Comparison of ENCODE assay signal across 13 mouse cellular contexts in the genomic region with DNA sequence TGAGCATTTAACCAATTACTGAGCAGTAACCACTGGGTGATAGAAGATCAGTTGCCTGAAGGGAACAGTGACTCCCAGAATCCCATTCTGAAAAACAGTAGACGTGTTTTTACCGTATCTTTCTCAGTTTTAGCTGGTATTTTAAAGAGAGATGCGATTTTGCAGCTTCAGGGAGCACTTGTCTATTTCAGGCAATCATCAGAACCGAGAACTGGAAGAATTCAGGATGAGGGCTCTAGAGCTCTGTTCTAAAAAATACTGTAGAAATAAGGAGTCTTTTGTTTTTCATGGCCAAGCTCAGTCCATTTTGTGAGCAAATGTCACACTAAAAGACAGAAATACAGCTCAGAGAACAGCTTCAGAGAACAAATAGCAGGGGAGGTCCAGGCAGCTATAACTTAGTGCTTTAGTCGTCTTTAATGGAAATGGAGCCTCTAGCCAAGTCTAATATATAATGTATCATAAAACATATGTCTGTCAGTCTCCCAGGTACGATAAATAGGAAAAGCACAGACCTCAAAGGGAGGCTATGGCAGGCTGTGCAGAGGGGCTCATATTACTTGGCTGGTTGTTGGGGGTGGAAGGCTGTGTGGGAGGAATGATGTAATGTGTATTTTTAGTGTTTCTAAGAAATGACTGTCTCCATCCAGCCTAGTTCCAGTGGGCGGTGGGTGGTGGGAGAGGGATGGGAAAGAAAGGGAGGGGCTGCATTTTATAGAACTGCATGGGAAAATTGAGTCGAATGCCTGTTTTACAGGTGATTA. TPM values are rescaled to one million over a fixed set of nuclear protein-coding genes. Genes with fewer than 3 reads are reported as not detected.
A peak's percentile ranks its signal among the peaks of the same experiment; 100 is the strongest.
DNase-seq lines count a peak whose midpoint lies in the region; ATAC-seq and TF ChIP-seq lines count a peak whose summit lies in the region.
"Had no signal": no experiment of that assay in that cellular context is flagged by ENCODE, and none has a peak within 500 bp of the region (broad histone marks: within the 10 kb centered on the region; RNA-seq: fewer than 3 reads in every experiment).

No protein-coding gene starts in this region.

- 43% methylated on average over 8 of the region's 8 CpGs for WGBS in lung, postnatal 0 days

- no peaks in the 10 kb centered on the region for H3K27me3 ChIP-seq in lung, postnatal 0 days (replicated peaks; ENCODE audit: insufficient read depth, low read length)

- TF ChIP-seq EP300 in lung, postnatal 0 days (IDR thresholded peaks at IDR 0.05) = no peak

- DNase-seq in gastrocnemius, adult 2 months = peak; percentile 37
- DNase-seq in gastrocnemius, postnatal 36 days = no peak
- DNase-seq in lung, postnatal 0 days (ENCODE audit: low spot score) = peak; percentile 6
- no peak for DNase-seq in lung, adult 18-20 months
- DNase-seq in heart, postnatal 10 days = peak; percentile 17 to 26
- DNase-seq in right cerebral cortex, postnatal 25 days = peak; percentile 7
- DNase-seq in kidney, postnatal 10 days = no peak
- DNase-seq: cerebellum, adult 2 months had no signal

- no peak for TF ChIP-seq CTCF in gastrocnemius, adult 2 months (IDR thresholded peaks at IDR 0.05)
- no peak for TF ChIP-seq CTCF in lung, postnatal 0 days (IDR thresholded peaks at IDR 0.05)

- no peak overlapping the region for H3K4me2 ChIP-seq in lung, postnatal 0 days (replicated peaks; ENCODE audit: low read depth, low read length)

- H3K9me3 ChIP-seq in lung, postnatal 0 days (ENCODE audit: low read length) = no peaks in the 10 kb centered on the region

- peak overlapping the region; percentile 7; the same call in 1 of the 2 replicates for H3K27ac ChIP-seq in gastrocnemius, adult 2 months
- no peak overlapping the region for H3K27ac ChIP-seq in lung, postnatal 0 days (ENCODE audit: low read length)
- H3K27ac ChIP-seq: layer of hippocampus, adult 2 months had no signal

- intact Hi-C loops in gastrocnemius, adult 2 months (cut with DNase I) = no loop called here
- intact Hi-C loops in gastrocnemius, postnatal 36 days (cut with DNase I) = no loop called here
- intact Hi-C loops in heart, postnatal 10 days (cut with DNase I) = no loop called here

- no peak overlapping the region for H3K4me3 ChIP-seq in gastrocnemius, adult 2 months
- H3K4me3 ChIP-seq in lung, postnatal 0 days (ENCODE audit: low read depth, low read length) = no peak overlapping the region
- H3K4me3 ChIP-seq: layer of hippocampus, adult 2 months had no signal

- H3K36me3 ChIP-seq in lung, postnatal 0 days (ENCODE audit: insufficient read depth, low read length) = no peaks in the 10 kb centered on the region

- no peaks in the 10 kb centered on the region for H3K4me1 ChIP-seq in lung, postnatal 0 days (ENCODE audit: insufficient read depth, low read depth, low read length)

- no peak overlapping the region for H3K9ac ChIP-seq in lung, postnatal 0 days (replicated peaks; ENCODE audit: low read depth)

- no peak; the same call in 1 of the 2 replicates for ATAC-seq in lung, postnatal 0 days
- no peak for ATAC-seq in erythroid progenitor cell, adult 5-6 weeks (replicated peaks; ENCODE audit: low FRiP score, poor library complexity, severe bottlenecking)

RNA-seq across cellular contexts. Expression of a gene that starts 4.7 kb away (rescaled TPM):
- not detected for total RNA-seq in gastrocnemius, adult 2 months (2021)
- not detected for total RNA-seq in gastrocnemius, postnatal 36 days (2021)
- not detected in 2 replicates for polyA plus RNA-seq in lung, postnatal 0 days (2015; fragmentation: Nextera tagmentation; extraction: Ambion mirVana)
- total RNA-seq in heart, postnatal 10 days (2021) = not detected
- total RNA-seq in erythroid progenitor cell, adult 5-6 weeks (2015; ENCODE audit: low replicate concordance) = not detected in 2 replicates
- total RNA-seq in erythroid progenitor cell, adult 5-6 weeks (2017; ENCODE audit: low replicate concordance) = not detected in 2 replicates
- total RNA-seq: granulocyte monocyte progenitor cell, adult 5-6 weeks; layer of hippocampus, adult 2 months; megakaryocyte progenitor cell, adult 5-6 weeks had no signal
- polyA plus RNA-seq: C2C12; cerebellum, adult 2 months had no signal

Comparison
In these comparisons a context has a peak if more than half of its experiments do, and no peak if none do; other contexts are left out.
1. DNase-seq: peak in gastrocnemius, adult 2 months (single experiment), lung, postnatal 0 days (single experiment), heart, postnatal 10 days (2 of 2) and right cerebral cortex, postnatal 25 days (single experiment); none in gastrocnemius, postnatal 36 days (0 of 2), lung, adult 18-20 months (0 of 2) and kidney, postnatal 10 days (single experiment).